Mouse (Mus musculus): ENCODE data around the gene Mcf2l. TPM values are rescaled to one million over a fixed set of nuclear protein-coding genes. Genes with fewer than 3 reads are reported as not detected.

Mcf2l gene
- polyA plus RNA-seq (2016; fragmentation: Nextera tagmentation; extraction: Ambion mirVana), result 8.3 and 9.1 TPM in 2 replicates

DNA sequence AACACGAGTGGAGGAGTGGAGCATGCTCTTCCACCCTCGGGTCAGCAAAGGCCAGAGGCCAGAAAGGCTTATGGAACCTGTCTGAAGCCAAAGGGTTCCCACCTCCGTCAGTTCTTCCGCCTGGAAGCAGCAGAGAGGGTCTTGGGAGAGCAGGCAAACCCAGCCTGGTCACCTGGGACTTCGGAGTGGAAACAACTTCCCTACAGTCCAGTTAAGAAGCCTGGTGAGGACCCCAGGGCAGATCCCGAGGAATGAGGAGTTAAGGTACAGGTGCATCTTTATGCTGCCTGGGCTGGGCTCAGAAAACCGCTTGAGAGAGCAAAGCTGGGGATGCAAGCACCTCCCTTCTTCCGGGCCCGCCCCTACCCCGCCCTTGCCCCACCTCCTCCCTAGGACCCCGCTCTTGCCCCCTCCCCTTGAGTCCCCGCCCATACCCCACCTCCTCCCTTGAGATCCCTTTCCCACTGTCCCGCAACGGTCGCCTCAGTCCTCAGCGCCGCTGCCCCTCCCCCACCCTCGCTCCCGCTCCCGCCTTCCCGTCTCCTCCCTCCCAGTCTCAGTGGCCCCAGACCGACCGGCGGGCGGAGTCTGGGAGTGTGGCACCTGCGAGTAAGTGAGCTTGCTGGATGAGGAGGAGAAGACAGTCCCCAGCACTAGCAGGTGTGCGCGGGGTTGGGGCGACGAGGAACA, at the start of gene Mcf2l:
Mcf2l (plus strand) TSS at position 450 of the 690 bp plus-strand sequence.
- 1% methylated on average over 27 of the region's 30 CpGs for WGBS
- DNase-seq (ENCODE audit: low spot score), result peak; percentile 84
- H3K27me3 ChIP-seq (ENCODE audit: insufficient read depth, poor library complexity, severe bottlenecking), result peaks cover 59% of the 10 kb centered on the region
- peaks cover 45% of the 10 kb centered on the region for H3K4me1 ChIP-seq
- peak within 1 kb of the TSS; percentile 62 for H3K27ac ChIP-seq
- peak within 1 kb of the TSS; percentile 69 for H3K4me3 ChIP-seq
- no peaks in the 10 kb centered on the region for H3K36me3 ChIP-seq
- no peaks in the 10 kb centered on the region for H3K9me3 ChIP-seq

DNA sequence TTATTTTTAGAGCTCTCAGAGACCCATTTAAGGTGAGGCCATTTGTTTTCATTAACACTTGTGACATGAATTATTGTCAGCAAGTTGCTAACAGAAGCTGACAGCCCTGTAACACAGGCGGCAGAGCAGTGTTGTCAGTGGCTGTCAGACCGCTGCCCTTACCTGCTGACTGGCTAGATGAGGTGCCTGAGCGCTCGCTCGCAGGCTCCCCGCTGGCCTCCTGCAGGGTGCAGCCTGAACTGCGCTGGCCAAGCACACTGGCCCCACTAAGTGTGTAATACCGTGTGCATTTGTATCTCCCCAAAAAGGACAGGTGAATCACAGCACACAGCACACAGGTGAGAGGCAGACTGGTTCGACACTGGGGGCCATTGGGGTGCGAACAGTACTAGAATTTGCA, 49.0 kb upstream of the Mcf2l start:
- no peak for DNase-seq (ENCODE audit: low spot score)
- Histone ChIP-seq H3K27me3 (ENCODE audit: insufficient read depth, poor library complexity, severe bottlenecking) (no peaks in the 10 kb centered on the region), H3K36me3 (peaks cover 57% of the 10 kb centered on the region), H3K27ac (peak overlapping the region; percentile 13; the same call in 1 of the 2 replicates), H3K4me3 (no peak overlapping the region), H3K9me3 (no peaks in the 10 kb centered on the region), H3K4me1 (peaks cover 43% of the 10 kb centered on the region)
- WGBS, result 43% methylated on average over 10 of the region's 10 CpGs

DNA sequence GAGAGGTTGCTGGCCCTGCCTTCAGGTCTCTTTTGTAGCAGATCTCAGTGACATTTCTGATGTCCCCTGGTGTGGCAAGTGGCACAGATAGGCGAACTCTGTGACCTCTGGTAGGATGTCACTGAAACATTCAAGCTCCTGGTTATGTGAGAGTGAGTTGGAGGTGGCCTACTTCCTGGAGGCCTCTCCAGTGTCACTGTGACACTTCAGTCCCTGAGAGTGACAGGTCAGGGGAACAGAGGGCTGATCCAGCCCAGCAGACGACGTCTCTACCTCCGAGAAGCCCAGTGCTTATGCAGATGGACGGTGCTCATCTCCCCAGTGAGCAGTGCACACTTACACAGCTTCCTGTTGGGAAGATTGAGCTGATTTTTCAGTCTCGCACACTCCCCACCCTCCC, 48.4 kb upstream of the Mcf2l start:
- Histone ChIP-seq H3K36me3 (peaks cover 57% of the 10 kb centered on the region), H3K27ac (peak overlapping the region; percentile 13; the same call in 1 of the 2 replicates)
- 13% methylated on average over 6 of the region's 6 CpGs for WGBS

DNA sequence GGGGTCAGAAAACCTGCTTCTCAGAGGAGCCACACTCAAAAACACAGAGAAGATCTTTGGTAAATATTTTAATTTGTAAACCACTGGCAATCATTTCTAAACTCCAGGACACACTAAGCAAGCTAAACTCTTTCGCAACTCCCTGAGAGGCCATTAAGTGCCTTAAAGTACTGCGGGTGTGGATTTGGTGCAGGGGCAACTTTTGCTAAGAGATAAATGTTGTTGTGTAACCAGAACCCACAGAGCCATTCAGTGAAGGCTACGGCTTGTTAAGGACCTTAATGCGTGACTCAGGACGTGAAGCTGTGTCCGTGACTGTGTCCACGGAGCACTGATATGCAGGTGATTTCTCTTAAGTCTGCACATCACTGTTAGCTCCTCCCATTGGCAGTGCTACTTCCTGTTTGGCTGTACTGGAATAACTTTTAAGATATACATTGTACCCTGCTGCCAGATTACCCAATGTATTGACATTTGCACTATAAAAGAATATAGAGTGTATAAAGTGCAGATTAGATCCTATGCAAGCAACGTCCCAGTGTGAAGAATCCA, 47.8 kb upstream of the Mcf2l start:
- peaks cover 57% of the 10 kb centered on the region for H3K36me3 ChIP-seq
- peak overlapping the region; percentile 13; the same call in 1 of the 2 replicates for H3K27ac ChIP-seq
- no peaks in the 10 kb centered on the region for H3K9me3 ChIP-seq
- H3K27me3 ChIP-seq (ENCODE audit: insufficient read depth, poor library complexity, severe bottlenecking), result no peaks in the 10 kb centered on the region
- WGBS, result 64% methylated on average over 8 of the region's 8 CpGs
- H3K4me3 ChIP-seq, result no peak overlapping the region
- H3K4me1 ChIP-seq, result peaks cover 43% of the 10 kb centered on the region
- DNase-seq (ENCODE audit: low spot score), result no peak

More for the DNA sequence above, 48.4 kb upstream of the Mcf2l start:
- DNase-seq (ENCODE audit: low spot score), result no peak
- peaks cover 43% of the 10 kb centered on the region for H3K4me1 ChIP-seq
- H3K9me3 ChIP-seq, result no peaks in the 10 kb centered on the region
- H3K27me3 ChIP-seq (ENCODE audit: insufficient read depth, poor library complexity, severe bottlenecking), result no peaks in the 10 kb centered on the region
- H3K4me3 ChIP-seq, result no peak overlapping the region

DNA sequence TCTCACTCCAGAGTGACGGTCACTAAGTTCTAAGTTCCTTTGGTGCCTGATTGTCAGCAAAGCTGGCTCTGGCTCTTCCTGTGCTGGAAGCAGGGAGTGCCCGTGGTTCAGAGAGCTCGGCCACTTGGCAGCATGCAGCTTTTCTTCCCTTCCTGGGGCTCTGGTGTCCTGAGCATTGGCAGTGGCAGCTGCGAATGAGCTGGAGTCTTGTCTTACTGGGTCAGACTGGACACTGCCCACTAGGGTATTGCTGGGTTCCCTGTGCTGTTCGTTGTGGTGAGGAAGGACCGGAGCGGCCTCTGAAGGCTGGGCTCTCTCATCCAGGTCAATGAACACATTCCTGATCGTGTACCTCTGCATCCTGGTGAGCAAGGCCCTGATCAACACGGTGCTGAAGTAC, 46.5 kb upstream of the Mcf2l start:
- no peak overlapping the region for H3K27ac ChIP-seq
- no peak overlapping the region for H3K4me3 ChIP-seq
- peaks cover 41% of the 10 kb centered on the region for H3K4me1 ChIP-seq
- H3K9me3 ChIP-seq, result no peaks in the 10 kb centered on the region
- H3K27me3 ChIP-seq (ENCODE audit: insufficient read depth, poor library complexity, severe bottlenecking), result no peaks in the 10 kb centered on the region
- H3K36me3 ChIP-seq, result peaks cover 66% of the 10 kb centered on the region
- no peak for DNase-seq (ENCODE audit: low spot score)
- WGBS, result 86% methylated on average over 9 of the region's 9 CpGs

DNA sequence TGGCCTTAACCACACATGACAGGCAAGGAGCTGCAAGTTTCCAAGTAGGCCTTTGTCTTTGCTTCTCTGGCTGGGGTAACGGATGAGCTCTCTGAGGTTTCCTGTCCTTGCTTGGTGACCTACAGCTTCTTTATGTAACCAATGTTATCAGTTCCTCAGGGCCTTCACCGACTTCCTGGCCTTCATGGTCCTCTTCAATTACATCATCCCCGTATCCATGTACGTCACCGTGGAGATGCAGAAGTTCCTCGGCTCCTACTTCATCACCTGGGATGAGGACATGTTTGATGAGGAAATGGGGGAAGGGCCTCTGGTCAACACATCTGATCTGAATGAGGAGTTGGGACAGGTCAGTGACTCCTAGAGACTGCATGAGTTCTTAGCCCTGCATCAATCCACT, 45.3 kb upstream of the Mcf2l start:
- Histone ChIP-seq H3K4me3 (no peak overlapping the region), H3K9me3 (no peaks in the 10 kb centered on the region), H3K27me3 (ENCODE audit: insufficient read depth, poor library complexity, severe bottlenecking) (no peaks in the 10 kb centered on the region), H3K36me3 (peaks cover 69% of the 10 kb centered on the region), H3K27ac (no peak overlapping the region), H3K4me1 (peaks cover 29% of the 10 kb centered on the region)
- WGBS, result 71% methylated on average over 6 of the region's 6 CpGs
- DNase-seq (ENCODE audit: low spot score), result no peak

DNA sequence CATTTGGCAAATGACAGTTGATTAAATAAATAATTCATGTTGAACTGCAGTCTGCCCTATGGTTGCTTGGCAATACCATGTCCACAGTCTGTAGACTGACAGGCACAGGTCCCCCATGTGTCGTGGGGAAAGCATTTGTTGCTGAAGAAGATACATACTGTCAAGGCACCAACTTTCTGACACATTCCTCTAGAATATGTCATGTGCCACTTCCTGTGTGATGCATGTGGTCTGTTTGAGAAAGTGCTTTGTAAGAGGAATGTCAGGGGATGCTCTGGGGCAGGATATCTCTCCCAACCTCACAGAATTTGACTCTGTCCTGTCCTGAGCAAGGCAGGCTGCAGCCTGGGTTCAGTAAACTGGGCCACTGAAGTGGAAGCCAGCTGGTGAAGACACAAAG, 44.2 kb upstream of the Mcf2l start:
- Histone ChIP-seq H3K27ac (no peak overlapping the region), H3K4me3 (no peak overlapping the region), H3K4me1 (peaks cover 18% of the 10 kb centered on the region), H3K9me3 (no peaks in the 10 kb centered on the region), H3K27me3 (ENCODE audit: insufficient read depth, poor library complexity, severe bottlenecking) (no peaks in the 10 kb centered on the region), H3K36me3 (peaks cover 79% of the 10 kb centered on the region)
- 79% methylated on average over 1 of the region's 1 CpGs for WGBS
- no peak for DNase-seq (ENCODE audit: low spot score)

DNA sequence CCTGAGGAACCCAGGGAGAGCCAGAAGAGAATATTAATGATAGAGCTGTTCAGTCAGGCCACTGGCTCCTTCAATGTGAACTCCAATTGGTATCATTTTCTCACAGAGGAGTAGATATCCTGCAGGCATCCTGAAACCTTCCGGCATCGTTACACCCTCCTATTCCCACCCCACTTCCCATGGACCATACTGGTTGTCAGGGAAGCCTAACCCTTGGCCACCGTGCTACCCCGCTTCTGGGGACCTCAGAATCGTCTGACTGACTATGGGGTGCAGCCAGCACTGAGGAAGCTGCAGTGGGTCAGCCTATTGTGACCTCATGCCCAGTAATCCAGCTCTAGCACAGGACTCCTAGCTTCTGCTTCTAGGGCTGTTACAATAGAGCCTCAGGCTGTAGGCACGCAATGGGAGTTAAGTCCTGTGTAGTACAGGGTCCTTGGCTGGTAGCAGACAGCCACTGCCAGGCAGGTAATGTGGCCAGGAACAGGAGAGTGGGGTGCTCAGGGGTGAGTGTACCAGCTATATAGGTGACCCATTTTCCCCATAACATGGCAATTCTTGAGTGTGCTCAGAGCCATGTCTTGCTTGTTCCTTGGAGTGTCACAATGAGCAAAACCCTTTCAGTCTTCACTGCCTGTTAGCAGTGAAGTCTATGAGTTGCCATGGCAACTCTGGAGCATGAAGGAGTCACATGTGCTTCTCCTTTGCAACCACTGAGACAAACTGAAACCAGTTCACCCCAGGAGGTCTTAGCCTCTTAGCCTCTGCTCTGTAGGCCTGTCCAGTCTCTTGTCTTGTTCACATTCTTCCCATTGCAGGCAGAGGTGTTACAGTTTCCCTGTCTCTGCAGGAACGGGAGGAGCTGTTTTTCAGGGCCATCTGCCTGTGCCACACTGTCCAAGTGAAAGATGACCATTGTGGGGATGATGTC, 41.7 kb upstream of the Mcf2l start:
- no peaks in the 10 kb centered on the region for H3K27me3 ChIP-seq (ENCODE audit: insufficient read depth, poor library complexity, severe bottlenecking)
- peaks cover 7% of the 10 kb centered on the region for H3K4me1 ChIP-seq
- no peak overlapping the region for H3K27ac ChIP-seq
- no peak for DNase-seq (ENCODE audit: low spot score)
- H3K4me3 ChIP-seq, result no peak overlapping the region
- WGBS, result 83% methylated on average over 7 of the region's 7 CpGs
- H3K36me3 ChIP-seq, result peaks cover 92% of the 10 kb centered on the region
- no peaks in the 10 kb centered on the region for H3K9me3 ChIP-seq

DNA sequence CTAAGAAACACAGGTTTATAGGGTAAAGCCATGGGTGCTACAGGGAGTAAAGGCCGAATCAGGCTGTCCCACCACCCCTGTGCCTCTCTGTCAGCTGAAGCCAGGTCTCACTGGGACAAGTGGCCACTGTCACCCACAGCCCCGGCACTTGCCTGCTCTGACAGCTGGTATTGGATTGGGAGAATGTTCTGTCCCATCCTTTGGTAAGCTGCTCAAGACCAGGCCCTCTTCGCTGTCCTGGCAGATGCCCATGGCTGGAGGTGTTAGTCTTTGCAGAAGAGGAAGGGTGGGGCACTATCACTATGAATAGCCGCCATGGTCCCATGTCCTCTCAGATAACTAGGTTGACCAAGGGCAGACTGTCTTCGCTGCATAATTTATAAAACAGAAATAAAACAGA, 40.0 kb upstream of the Mcf2l start:
- H3K27me3 ChIP-seq (ENCODE audit: insufficient read depth, poor library complexity, severe bottlenecking), result no peaks in the 10 kb centered on the region
- H3K4me1 ChIP-seq, result peaks cover 7% of the 10 kb centered on the region
- no peak overlapping the region for H3K4me3 ChIP-seq
- no peak overlapping the region for H3K27ac ChIP-seq
- no peaks in the 10 kb centered on the region for H3K9me3 ChIP-seq
- peaks cover 90% of the 10 kb centered on the region for H3K36me3 ChIP-seq
- 79% methylated on average over 5 of the region's 5 CpGs for WGBS
- DNase-seq (ENCODE audit: low spot score), result no peak

DNA sequence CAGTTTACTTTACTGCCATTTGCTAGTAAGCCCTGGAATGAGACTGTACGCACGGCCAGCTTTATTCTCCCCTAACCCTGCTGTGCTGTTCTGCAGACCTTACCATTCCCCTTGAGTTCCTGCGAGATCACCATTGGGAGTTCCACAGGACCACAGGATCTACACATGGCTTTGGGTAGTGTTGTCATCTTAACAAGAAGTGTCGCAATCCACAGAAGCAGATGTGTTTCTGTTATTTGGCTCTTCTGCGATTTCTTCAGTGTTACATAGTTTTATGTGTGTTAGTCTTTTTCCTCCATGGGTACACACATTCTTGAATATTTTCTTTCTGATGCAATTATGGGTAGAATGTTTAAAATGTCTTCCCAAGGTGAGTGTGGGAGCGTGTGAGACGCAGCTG, 32.8 kb upstream of the Mcf2l start:
- H3K36me3 ChIP-seq, result peaks cover 77% of the 10 kb centered on the region
- no peak overlapping the region for H3K27ac ChIP-seq
- WGBS, result 90% methylated on average over 7 of the region's 7 CpGs
- no peaks in the 10 kb centered on the region for H3K27me3 ChIP-seq (ENCODE audit: insufficient read depth, poor library complexity, severe bottlenecking)
- no peaks in the 10 kb centered on the region for H3K9me3 ChIP-seq
- H3K4me3 ChIP-seq, result no peak overlapping the region
- peaks cover 10% of the 10 kb centered on the region for H3K4me1 ChIP-seq
- no peak for DNase-seq (ENCODE audit: low spot score)

DNA sequence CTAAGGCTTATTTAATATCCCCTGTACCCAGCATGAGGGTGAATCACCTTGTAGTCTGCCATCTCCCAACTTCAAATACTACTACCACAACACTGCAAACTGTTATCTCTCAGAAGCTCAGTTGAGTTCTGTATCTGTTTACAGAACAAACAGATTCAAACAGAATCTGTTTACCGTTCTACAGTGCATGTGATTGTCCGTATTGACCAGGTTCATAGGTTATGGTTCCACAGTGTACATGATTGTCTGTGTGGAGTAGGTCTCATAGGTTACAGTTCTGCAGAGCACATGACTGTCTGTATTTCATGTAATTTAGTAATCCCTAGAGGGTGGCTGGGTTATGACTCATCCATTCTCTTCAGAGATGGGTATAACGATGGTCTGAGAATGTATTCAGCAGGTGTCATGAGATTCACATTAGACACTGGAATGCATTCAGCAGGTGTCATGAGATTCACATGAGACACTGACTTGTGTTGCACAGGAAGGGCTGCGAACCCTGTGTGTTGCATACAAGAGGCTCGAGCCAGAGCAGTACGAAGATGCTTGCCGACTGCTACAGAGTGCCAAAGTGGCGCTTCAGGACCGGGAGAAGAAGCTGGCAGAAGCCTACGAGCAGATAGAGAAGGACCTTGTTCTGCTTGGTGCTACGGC, 31.1 kb upstream of the Mcf2l start:
- Histone ChIP-seq H3K9me3 (no peaks in the 10 kb centered on the region), H3K4me3 (no peak overlapping the region), H3K27me3 (ENCODE audit: insufficient read depth, poor library complexity, severe bottlenecking) (no peaks in the 10 kb centered on the region), H3K4me1 (0 out of 2 replicates have a peak, but pooled peaks cover 3% of the 10 kb centered on the region), H3K27ac (no peak overlapping the region), H3K36me3 (peaks cover 75% of the 10 kb centered on the region)
- no peak for DNase-seq (ENCODE audit: low spot score)
- 85% methylated on average over 11 of the region's 11 CpGs for WGBS

DNA sequence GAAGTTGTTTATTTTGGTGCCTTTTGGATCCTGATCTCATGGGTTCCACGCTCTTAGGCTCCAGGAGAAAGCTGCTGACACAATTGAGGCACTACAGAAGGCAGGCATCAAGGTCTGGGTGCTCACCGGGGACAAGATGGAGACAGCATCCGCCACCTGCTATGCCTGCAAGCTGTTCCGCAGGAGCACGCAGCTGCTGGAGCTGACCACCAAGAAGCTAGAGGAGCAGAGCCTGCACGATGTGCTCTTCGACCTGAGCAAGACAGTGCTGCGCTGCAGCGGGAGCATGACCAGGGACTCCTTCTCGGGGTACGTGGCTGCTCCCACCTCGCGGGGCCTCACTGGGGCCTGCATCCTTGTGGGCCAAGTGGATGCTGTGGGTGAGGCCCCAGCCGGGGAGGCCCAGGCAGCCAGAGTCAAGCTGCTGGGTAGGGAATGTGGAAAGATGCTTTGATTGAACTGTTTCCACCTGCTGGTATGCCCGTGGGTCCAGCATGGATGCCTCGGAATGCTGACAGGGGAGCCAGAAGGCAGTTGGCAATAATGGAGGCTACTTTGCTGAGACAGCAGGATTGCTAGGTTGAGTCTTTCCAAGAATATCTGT, 29.2 kb upstream of the Mcf2l start:
- Histone ChIP-seq H3K4me1 (0 out of 2 replicates have a peak, but pooled peaks cover 3% of the 10 kb centered on the region), H3K36me3 (peaks cover 80% of the 10 kb centered on the region), H3K27me3 (ENCODE audit: insufficient read depth, poor library complexity, severe bottlenecking) (no peaks in the 10 kb centered on the region), H3K4me3 (no peak overlapping the region), H3K9me3 (no peaks in the 10 kb centered on the region), H3K27ac (no peak overlapping the region)
- WGBS, result 89% methylated on average over 16 of the region's 16 CpGs
- DNase-seq (ENCODE audit: low spot score), result no peak
